Mouse (Mus musculus) adrenal gland (tissue): ENCODE data around the gene Gdf1.

Experiments used
- intact Hi-C: fragments of 180-260 bp; cut with DNase I; formaldehyde crosslinking; loops from one replicate; pipeline ENCODE4 v1.15.1; 2025

Gene Gdf1

DNA sequence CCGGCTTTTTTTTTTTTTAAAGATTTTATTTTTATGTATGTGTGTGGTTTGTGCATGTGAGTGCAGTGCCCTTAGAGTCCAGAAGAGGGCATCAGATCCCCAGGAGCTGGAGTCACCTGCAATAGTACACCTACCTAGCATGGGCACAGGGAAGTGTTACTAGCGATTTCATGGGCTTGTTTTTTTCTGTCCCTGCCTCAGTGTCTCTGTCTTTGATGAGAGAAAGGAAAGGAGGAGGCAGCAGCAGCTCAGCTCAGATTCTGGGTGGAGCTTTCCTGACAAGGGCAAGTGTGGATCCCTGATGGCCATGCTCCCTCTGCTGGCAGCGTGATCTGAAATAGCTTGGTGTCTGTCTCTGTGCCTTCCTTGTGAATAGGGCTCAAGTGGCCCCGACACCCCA lies 31.2 kb downstream of the Gdf1 start:
- intact Hi-C loops, result no loop called here

DNA sequence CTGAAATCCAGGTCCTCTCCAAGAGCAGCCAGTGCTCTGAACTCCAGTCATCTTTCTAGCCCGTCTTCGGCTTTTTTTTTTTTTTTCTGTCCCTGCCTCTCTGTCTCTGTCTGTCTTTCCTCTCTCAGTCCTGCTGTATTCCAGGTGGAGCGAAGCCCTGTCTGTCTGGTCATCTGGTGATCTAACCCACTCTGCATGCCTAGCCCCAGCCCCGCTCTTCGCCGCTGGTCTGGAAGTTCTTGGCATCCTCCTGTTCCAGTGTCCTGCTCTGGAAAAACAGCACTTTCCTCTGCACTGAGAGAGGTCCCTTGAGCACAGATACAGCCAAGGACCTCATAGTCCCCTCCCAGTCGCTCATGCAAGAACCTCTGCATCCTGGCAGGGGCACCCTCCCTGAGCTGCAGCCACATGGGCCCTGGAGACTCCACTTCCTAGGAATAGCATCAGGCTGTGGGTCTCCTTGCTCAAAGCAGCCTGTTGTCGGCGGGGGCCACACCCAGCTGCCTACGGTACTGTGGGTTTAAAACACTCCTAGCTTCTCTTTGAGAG lies 31.9 kb downstream of the Gdf1 start:
- intact Hi-C loops, result no loop called here

DNA sequence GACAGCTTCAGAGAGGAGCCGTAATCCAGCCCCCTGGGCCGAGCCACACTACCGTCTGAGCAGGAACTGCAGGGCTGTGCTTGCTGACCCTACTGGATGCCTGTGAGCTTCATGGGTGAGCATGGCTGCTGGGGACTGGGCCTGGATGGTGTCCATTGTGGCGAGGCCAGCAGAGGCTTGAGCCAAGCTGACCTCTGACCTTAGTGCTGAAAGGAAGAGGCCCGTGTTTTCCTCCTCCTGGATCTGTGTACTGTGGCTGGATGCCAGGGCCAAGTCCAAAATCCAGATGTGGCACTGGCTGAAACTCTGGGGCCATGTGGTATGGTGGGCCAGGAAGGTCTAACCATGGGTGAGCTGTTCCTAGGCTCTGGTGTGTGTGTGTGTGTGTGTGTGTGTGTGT lies 34.4 kb downstream of the Gdf1 start:
- intact Hi-C loops, result no loop called here

DNA sequence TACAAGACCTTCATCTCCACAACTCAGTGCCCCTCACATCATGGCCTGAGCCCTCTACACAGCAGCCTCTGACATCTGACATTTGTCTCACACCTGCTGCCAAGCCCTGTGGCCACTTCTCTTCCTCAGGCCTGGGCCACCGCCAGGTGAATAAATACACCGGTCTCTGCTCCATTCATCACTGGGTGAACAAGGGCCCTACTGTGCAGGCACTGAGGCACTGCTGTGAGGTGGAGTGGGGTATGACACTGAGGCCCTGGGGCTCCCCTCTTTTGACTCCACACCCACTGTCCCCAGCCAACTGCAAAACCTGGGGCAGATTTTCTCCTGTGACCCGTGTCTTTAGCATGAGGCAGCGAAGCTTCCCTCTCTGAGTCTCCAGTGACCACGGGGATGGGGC lies 37.0 kb downstream of the Gdf1 start:
- intact Hi-C loops, result no loop called here

DNA sequence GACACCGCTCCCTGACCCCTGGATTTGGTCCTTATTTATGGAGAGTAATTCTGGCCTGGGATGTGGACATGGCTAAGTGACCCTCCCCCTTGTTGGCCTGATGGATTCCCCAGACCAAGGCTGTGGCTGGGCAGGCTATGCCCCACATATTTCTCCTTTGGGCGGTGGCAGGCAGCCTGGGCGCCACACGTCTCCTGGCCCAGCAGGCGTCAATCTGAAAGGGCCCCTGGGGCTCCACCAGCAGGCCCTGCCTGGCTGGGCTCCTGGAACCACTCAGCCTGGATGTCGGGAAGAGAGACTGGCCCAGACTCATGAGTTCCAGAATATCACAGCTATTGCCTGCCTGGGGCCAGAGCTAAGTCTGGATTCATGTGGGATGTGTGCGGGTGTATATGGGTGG lies 40.9 kb downstream of the Gdf1 start:
- intact Hi-C loops, result no loop called here

DNA sequence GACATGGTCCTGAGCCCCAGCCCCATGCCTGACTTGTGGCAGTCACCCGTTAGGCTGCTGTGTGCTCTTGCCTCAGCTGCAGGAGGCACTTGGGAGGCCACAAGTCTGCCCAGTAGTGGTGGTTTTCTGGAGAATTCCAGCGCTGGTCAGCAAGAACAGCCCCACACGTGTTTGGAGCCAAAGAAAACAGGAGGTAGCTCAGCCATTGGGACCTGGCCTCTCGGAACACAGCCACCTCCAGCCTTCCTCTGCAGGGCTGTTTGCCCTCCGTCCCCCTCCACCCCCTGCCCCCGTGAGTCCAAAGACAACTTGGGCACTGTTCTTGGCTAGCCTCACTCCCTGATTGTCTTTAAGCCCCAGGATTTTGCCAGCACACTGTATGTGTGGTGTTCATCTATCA lies 42.3 kb downstream of the Gdf1 start:
- intact Hi-C loops, result no loop called here

DNA sequence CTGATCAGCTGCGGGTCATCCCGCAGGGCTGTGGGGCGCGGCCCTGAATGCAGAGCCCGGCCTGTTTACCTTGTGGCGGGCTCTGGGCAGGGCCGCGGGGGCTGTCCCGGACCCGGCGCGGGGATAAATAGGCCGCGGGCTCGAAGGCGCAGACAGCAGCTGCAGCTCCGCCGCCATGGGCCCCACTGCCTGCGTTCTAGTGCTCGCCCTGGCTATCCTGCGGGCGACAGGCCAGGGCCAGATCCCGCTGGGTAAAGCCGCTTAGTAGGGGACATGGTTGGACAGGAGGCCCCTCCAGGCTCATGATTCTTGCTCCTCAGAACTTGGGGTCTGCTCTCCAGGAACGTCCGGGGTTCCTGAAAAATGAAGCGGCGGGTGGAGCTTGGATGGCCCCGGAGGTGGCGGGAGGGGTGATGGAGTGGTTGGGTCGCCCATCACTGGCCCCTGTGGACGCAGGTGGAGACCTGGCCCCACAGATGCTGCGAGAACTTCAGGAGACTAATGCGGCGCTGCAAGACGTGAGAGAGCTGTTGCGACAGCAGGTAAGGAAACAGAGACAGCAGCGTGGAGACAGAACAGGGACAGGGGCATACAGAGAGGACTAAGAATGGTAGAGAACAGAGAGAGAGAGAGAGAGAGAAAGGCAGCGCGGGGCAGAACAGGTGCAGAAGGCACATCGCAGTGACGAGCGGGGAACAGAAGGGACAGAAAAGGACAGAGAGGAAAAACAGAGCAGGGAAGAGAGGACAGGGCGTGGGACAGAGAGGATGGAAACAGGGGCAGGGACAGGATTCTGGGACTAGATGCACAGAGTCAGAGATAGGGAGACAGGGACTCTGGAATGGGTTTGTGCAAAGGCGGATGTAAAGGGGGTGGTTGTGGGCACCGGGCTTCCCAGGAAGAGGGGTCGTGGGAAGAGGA lies 44.0 kb downstream of the Gdf1 start, which contains the start of gene Comp:
TSS of gene Comp (plus strand) at position 162 of the 921 bp plus-strand sequence.
- intact Hi-C loops, result no loop called here

DNA sequence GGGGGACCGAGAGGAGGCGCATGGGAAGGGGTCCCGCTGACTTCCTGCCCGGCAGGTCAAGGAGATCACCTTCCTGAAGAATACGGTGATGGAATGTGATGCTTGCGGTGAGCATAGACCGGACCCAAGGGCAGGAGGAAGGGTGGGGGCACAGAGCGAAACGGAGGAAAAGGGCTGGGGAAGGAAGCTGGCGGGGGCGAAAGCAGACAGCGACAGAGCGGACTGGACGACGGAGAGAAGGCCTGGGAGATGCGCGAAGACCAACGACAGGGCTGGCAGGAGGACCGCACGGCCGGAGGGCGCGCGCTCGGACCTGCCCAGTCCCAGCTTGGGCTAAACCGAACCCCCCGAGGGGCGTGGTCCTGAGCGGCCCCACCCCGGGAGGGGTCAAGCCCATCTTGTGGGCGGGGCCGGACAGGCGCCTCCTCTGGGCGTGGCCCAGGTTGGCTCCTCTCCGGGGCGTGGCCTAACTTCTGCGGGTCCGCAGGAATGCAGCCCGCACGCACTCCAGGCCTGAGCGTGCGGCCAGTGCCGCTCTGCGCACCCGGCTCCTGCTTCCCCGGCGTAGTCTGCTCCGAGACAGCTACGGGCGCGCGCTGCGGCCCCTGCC lies 44.8 kb downstream of the Gdf1 start:
- intact Hi-C loops, result no loop called here

DNA sequence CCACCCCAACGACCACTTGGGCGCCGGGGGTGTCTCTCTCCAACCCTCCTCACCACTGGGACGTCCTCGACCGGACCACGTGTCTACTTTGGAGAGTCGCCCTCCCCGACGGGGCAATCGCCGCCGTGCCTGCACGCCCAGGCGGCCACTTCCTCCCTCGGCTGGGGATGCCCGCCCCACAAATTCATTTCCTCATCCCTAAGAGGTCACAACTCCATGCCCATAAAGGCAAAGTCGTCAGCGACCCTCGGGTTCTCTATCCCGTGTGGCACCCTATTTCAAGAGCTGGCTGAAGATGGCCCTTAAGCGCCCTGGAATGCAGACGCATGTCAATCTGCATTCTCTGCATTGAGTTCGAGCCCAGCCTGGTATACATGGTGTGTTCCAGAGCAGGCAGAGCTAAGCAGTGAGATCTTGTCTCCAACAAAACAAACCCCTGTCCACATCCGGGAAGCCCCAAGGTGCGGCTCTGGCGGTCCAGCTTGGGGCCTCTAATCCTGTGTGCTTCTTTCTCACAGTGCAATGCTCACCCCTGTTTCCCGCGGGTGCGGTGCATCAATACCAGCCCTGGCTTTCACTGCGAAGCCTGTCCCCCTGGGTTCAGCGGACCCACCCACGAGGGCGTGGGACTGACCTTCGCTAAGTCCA lies 45.7 kb downstream of the Gdf1 start:
- intact Hi-C loops, result no loop called here

DNA sequence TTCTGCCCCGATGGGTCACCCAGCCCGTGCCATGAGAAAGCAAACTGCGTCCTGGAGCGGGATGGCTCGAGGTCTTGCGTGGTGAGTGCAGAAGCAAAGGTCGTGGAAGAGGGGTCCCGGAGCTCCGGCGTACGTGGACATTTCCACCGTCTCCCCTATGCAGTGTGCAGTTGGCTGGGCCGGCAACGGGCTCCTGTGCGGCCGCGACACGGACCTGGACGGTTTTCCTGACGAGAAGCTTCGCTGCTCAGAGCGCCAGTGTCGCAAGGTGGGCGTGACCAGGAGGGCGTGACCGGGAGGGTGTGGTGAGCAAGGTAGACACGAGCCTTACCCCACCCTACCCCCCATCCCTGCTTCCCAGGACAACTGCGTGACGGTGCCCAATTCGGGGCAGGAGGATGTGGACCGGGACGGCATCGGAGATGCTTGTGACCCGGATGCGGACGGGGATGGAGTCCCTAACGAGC lies 46.7 kb downstream of the Gdf1 start:
- intact Hi-C loops, result no loop called here

DNA sequence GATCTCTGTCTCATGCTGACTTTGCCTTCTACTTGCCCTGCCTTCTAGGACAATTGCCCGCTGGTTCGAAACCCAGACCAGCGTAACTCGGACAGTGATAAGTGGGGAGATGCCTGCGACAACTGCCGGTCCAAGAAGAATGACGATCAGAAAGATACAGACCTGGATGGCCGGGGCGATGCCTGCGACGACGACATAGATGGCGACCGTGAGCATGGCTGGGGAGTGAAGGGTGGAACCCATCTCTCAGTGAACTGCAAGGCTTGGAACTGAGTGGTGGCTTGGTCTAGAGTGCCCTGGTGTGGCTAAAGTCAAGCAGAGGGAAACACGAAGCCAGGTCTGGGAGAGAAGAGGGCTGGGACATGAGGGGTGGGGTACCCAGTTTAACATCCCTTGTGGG lies 47.4 kb downstream of the Gdf1 start:
- intact Hi-C loops, result no loop called here

DNA sequence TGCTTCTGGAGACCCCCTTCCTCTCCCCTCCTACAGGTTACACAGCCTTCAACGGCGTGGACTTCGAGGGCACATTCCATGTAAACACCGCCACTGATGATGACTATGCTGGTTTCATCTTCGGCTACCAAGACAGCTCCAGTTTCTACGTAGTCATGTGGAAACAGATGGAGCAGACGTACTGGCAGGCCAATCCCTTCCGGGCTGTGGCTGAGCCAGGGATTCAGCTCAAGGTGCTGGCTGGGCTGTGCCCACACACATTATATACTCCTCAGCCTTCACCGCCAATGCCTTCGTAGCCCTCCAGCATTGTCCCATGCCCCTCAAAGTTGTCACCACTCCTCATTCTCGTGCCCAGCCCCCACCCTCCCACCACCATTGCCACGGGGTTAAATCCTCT lies 50.5 kb downstream of the Gdf1 start:
- intact Hi-C loops, result no loop called here
